Comparison of ENCODE assay signal across 26 mouse cellular contexts in genomic region chr11:86859864-86860528, GRCm38 (mm10). TPM values are rescaled to one million over a fixed set of nuclear protein-coding genes. Genes with fewer than 3 reads are reported as not detected.
DNase-seq lines count a peak whose midpoint lies in the region; ATAC-seq lines count a peak whose summit lies in the region.
"Had no signal": no experiment of that assay in that cellular context is flagged by ENCODE, and none has a peak within 500 bp of the region (broad histone marks: within the 10 kb centered on the region; RNA-seq: fewer than 3 reads in every experiment).

No protein-coding gene starts in this region.

- no peak overlapping the region for H3K4me2 ChIP-seq in liver, embryonic 13.5 days
- no peak overlapping the region for H3K4me2 ChIP-seq in liver, embryonic 16.5 days (ENCODE audit: low read depth, low read length)
- H3K4me2 ChIP-seq: hindbrain, embryonic 14.5 days; midbrain, embryonic 12.5 days; neural tube, embryonic 15.5 days had no signal

- no peaks in the 10 kb centered on the region for H3K27me3 ChIP-seq in liver, embryonic 13.5 days
- no peaks in the 10 kb centered on the region for H3K27me3 ChIP-seq in liver, embryonic 16.5 days (ENCODE audit: control insufficient read depth, insufficient read depth, low read depth, low read length)
- H3K27me3 ChIP-seq: midbrain, embryonic 12.5 days; neural tube, embryonic 15.5 days had no signal

- 51% methylated on average over 8 of the region's 8 CpGs for WGBS in liver, embryonic 13.5 days (ENCODE audit: insufficient replicate concordance)
- WGBS in liver, embryonic 16.5 days (ENCODE audit: insufficient replicate concordance): 53% methylated on average over 8 of the region's 8 CpGs

- no peaks in the 10 kb centered on the region for H3K9me3 ChIP-seq in liver, embryonic 13.5 days (replicated peaks)
- no peaks in the 10 kb centered on the region for H3K9me3 ChIP-seq in liver, embryonic 16.5 days (replicated peaks; ENCODE audit: control insufficient read depth, low read length)
- H3K9me3 ChIP-seq: heart, embryonic 10.5 days; midbrain, embryonic 12.5 days; neural tube, embryonic 15.5 days had no signal

- no peak overlapping the region for H3K4me3 ChIP-seq in liver, embryonic 13.5 days (replicated peaks)
- no peak overlapping the region for H3K4me3 ChIP-seq in liver, embryonic 16.5 days (ENCODE audit: low read depth, low read length)
- H3K4me3 ChIP-seq: gastrocnemius, adult 2 months; heart, embryonic 10.5 days; layer of hippocampus, adult 2 months; midbrain, embryonic 12.5 days; neural tube, embryonic 15.5 days had no signal

- no peaks in the 10 kb centered on the region for H3K36me3 ChIP-seq in liver, embryonic 13.5 days
- H3K36me3 ChIP-seq in liver, embryonic 16.5 days (ENCODE audit: control insufficient read depth, insufficient read depth): no peaks in the 10 kb centered on the region
- H3K36me3 ChIP-seq: heart, embryonic 10.5 days; midbrain, embryonic 12.5 days; neural tube, embryonic 15.5 days had no signal

- no peak for DNase-seq in liver, embryonic 13.5 days
- DNase-seq in liver: no peak
- peak; percentile 33 to 62 for DNase-seq in urinary bladder, adult 18-20 months (ENCODE audit: low spot score in 2 of 2)
- DNase-seq in urinary bladder, postnatal 10 days (ENCODE audit: low spot score): no peak
- DNase-seq in ovary, postnatal 14 days (ENCODE audit: low spot score): no peak
- DNase-seq in cerebellum, postnatal 10 days: no peak
- DNase-seq: cerebellum, adult 18-20 months; cerebellum, postnatal 36 days; embryo, embryonic 11 days; gastrocnemius, adult 2 months; heart, postnatal 4 days; kidney, adult 9 months; kidney, postnatal 14 days; layer of hippocampus, postnatal 36 days; right cerebral cortex, postnatal 14 days; thymus, adult 18-20 months; thymus, postnatal 36 days had no signal

- peak; percentile 51; the same call in 1 of the 2 replicates for ATAC-seq in liver, embryonic 13.5 days (ENCODE audit: low read depth)
- peak; percentile 83 for ATAC-seq in liver, embryonic 16.5 days (ENCODE audit: low read depth)
- ATAC-seq: CD4-positive, CD25-positive, alpha-beta regulatory T cell, adult 4 months; forebrain, embryonic 14.5 days; inflammation-experienced regulatory T-cells, adult 6 months had no signal

- no peak overlapping the region for H3K27ac ChIP-seq in liver, embryonic 13.5 days
- peak overlapping the region; percentile 68 for H3K27ac ChIP-seq in liver, embryonic 16.5 days (ENCODE audit: low read length)
- H3K27ac ChIP-seq: gastrocnemius, adult 2 months; heart, embryonic 10.5 days; hindbrain, embryonic 14.5 days; layer of hippocampus, adult 2 months; midbrain, embryonic 12.5 days; neural tube, embryonic 15.5 days had no signal

- H3K9ac ChIP-seq in liver, embryonic 13.5 days: no peak overlapping the region
- H3K9ac ChIP-seq in liver, embryonic 16.5 days (ENCODE audit: low read depth, low read length): no peak overlapping the region
- H3K9ac ChIP-seq: hindbrain, embryonic 14.5 days; midbrain, embryonic 12.5 days; neural tube, embryonic 15.5 days had no signal

- no peaks in the 10 kb centered on the region for H3K4me1 ChIP-seq in liver, embryonic 13.5 days (replicated peaks)
- no peaks in the 10 kb centered on the region for H3K4me1 ChIP-seq in liver, embryonic 16.5 days (ENCODE audit: control insufficient read depth, low read depth, low read length)
- H3K4me1 ChIP-seq: neural tube, embryonic 15.5 days had no signal

RNA-seq across cellular contexts. Expression of gene Dhx40, which starts 52.5 kb away (rescaled TPM):
- polyA plus RNA-seq in liver, embryonic 13.5 days (2015; fragmentation: Nextera tagmentation; extraction: Ambion mirVana): 8.5 and 11.4 TPM in 2 replicates
- polyA plus RNA-seq in liver, embryonic 16.5 days (2015; fragmentation: Nextera tagmentation; extraction: Ambion mirVana): 10.4 and 10.8 TPM in 2 replicates

Comparison
In these comparisons a context has a peak if more than half of its experiments do, and no peak if none do; other contexts are left out.
1. DNase-seq: peak in urinary bladder, adult 18-20 months (2 of 2); none in liver, embryonic 13.5 days (single experiment), liver (single experiment), urinary bladder, postnatal 10 days (single experiment), ovary, postnatal 14 days (single experiment) and cerebellum, postnatal 10 days (0 of 2).